Mouse (Mus musculus) myocyte (in vitro differentiated cells): ENCODE results near the gene Qrich2. TPM values are rescaled to one million over a fixed set of nuclear protein-coding genes. Genes with fewer than 3 reads are reported as not detected.

Experiments
- H3K27me3 ChIP-seq: one replicate; pipeline ENCODE4 v1.6.1; 2011; ENCODE audit not compliant: control insufficient read depth, insufficient read depth, insufficient read length
- H3K36me3 ChIP-seq: one replicate; pipeline ENCODE4 v1.6.1; 2011; ENCODE audit not compliant: control insufficient read depth, insufficient read depth
- H3K4me2 ChIP-seq: one replicate; pipeline ENCODE4 v1.6.1; 2011; ENCODE audit warnings: low read depth, control low read depth
- H3K4me3 ChIP-seq: one replicate; pipeline ENCODE4 v1.5.1; 2011; ENCODE audit warnings: mild to moderate bottlenecking, control low read depth, moderate library complexity
- H3K79me2 ChIP-seq: one replicate; pipeline ENCODE4 v1.6.1; 2011; ENCODE audit not compliant: control insufficient read depth, insufficient read depth
- H3ac ChIP-seq: one replicate; pipeline ENCODE4 v1.6.1; 2011; ENCODE audit not compliant: control insufficient read depth, insufficient read length
- CEBPB ChIP-seq: IDR thresholded peaks from 2 replicates; pipeline ENCODE4 v1.6.1; 2011; ENCODE audit warnings: mild to moderate bottlenecking, moderate library complexity; ENCODE audit not compliant: poor library complexity, insufficient read depth, severe bottlenecking
- E2F4 ChIP-seq: IDR thresholded peaks from one replicate; pipeline ENCODE4 v1.6.1; 2011; ENCODE audit warnings: mild to moderate bottlenecking, control low read depth, moderate library complexity; ENCODE audit not compliant: insufficient read depth
- MAX ChIP-seq: IDR thresholded peaks from one replicate; pipeline ENCODE4 v1.6.1; 2011; ENCODE audit warnings: low read depth, mild to moderate bottlenecking, control low read depth
- MYOD1 ChIP-seq, 3 experiments: IDR thresholded peaks; one replicate each; pipeline ENCODE4 v1.6.1; 2011; ENCODE audit warnings: control low read depth in 2 of 3, low read depth in 2 of 3, mild to moderate bottlenecking in 2 of 3, moderate library complexity in 1 of 3; ENCODE audit not compliant: insufficient read length in 2 of 3, control insufficient read depth in 1 of 3
- MYOG ChIP-seq, 3 experiments: IDR thresholded peaks; one replicate each; pipeline ENCODE4 v1.6.1; 2011; ENCODE audit warnings: control low read depth in 2 of 3, low read depth in 2 of 3, mild to moderate bottlenecking in 2 of 3; ENCODE audit not compliant: insufficient read length in 2 of 3, control insufficient read depth in 1 of 3, insufficient read depth in 1 of 3
- POLR2A ChIP-seq: IDR thresholded peaks from one replicate; pipeline ENCODE4 v1.6.1; 2011; ENCODE audit warnings: low read depth, mild to moderate bottlenecking, control low read depth, moderate library complexity; ENCODE audit not compliant: insufficient read length
- POLR2AphosphoS2 ChIP-seq: IDR thresholded peaks from one replicate; pipeline ENCODE4 v1.6.1; 2011; ENCODE audit warnings: low read depth, control low read depth; ENCODE audit not compliant: insufficient read length
- REST ChIP-seq: IDR thresholded peaks from one replicate; pipeline ENCODE4 v1.6.1; 2011; ENCODE audit warnings: mild to moderate bottlenecking, control low read depth, moderate library complexity; ENCODE audit not compliant: insufficient read depth, insufficient read length
- SRF ChIP-seq: IDR thresholded peaks from one replicate; pipeline ENCODE4 v1.6.1; 2011; ENCODE audit warnings: low read depth; ENCODE audit not compliant: control insufficient read depth, insufficient read length
- TCF12 ChIP-seq: IDR thresholded peaks from one replicate; pipeline ENCODE4 v1.6.1; 2011; ENCODE audit warnings: mild to moderate bottlenecking, control low read depth; ENCODE audit not compliant: poor library complexity, insufficient read depth, severe bottlenecking
- TCF3 ChIP-seq: IDR thresholded peaks from one replicate; pipeline ENCODE4 v1.6.1; 2011; ENCODE audit warnings: low read depth, control low read depth; ENCODE audit not compliant: insufficient read length
- USF1 ChIP-seq: IDR thresholded peaks from one replicate; pipeline ENCODE4 v1.6.1; 2011; ENCODE audit warnings: low read depth, mild to moderate bottlenecking, control low read depth, moderate library complexity
- polyA plus RNA-seq: library from polyadenylated mRNA; unstranded; fragments of >200 nt; fragmentation: generic; extraction: Trizol; gene quantifications from one replicate; pipeline ENCODE4 v1.2.1, GENCODE M21; 2012; ENCODE audit warnings: missing spikeins

Qrich2 gene
- polyA plus RNA-seq, 1 experiment = not detected

- Histone ChIP-seq H3K79me2 (no peaks in the 10 kb centered on the region), H3ac (no peak overlapping the region), H3K4me3 (no peak overlapping the region), H3K36me3 (peaks cover 54% of the 10 kb centered on the region), H3K4me2 (no peak overlapping the region), H3K27me3 (no peaks in the 10 kb centered on the region)
- TF ChIP-seq SRF = no peak
- no peak for TF ChIP-seq USF1
- no peak for TF ChIP-seq TCF3
- TF ChIP-seq POLR2A = no peak
- TF ChIP-seq CEBPB = no peak
- TF ChIP-seq MYOD1 (IDR thresholded peaks at IDR 0.05; ENCODE audit: control insufficient read depth in 1 of 3, insufficient read length in 2 of 3, low read depth in 2 of 3) = no peak
- no peak for TF ChIP-seq MAX
- TF ChIP-seq MYOG (IDR thresholded peaks at IDR 0.05; ENCODE audit: control insufficient read depth in 1 of 3, insufficient read depth in 1 of 3, insufficient read length in 2 of 3, low read depth in 2 of 3) = no peak
- no peak for TF ChIP-seq TCF12
- no peak for TF ChIP-seq E2F4
- TF ChIP-seq REST = no peak
- TF ChIP-seq POLR2AphosphoS2 = no peak
Measured at GRCm38 (mm10) chr11:116481776-116482175, 15.7 kb upstream of the Qrich2 start.

- Histone ChIP-seq H3K4me3 (no peak overlapping the region), H3K27me3 (no peaks in the 10 kb centered on the region), H3ac (no peak overlapping the region), H3K4me2 (no peak overlapping the region), H3K79me2 (no peaks in the 10 kb centered on the region), H3K36me3 (peaks cover 56% of the 10 kb centered on the region)
- TF ChIP-seq POLR2AphosphoS2 (no peak), TCF12 (no peak), MYOG (IDR thresholded peaks at IDR 0.05; ENCODE audit: control insufficient read depth in 1 of 3, insufficient read depth in 1 of 3, insufficient read length in 2 of 3, low read depth in 2 of 3) (no peak), SRF (no peak), REST (no peak), TCF3 (no peak), USF1 (no peak), POLR2A (no peak), MAX (no peak), CEBPB (no peak), MYOD1 (IDR thresholded peaks at IDR 0.05; ENCODE audit: control insufficient read depth in 1 of 3, insufficient read length in 2 of 3, low read depth in 2 of 3) (no peak), E2F4 (no peak)
Measured at GRCm38 (mm10) chr11:116480975-116481374, 14.9 kb upstream of the Qrich2 start.

- no peak for TF ChIP-seq USF1
- no peak for TF ChIP-seq CEBPB
- TF ChIP-seq REST = no peak
- no peak for TF ChIP-seq E2F4
- no peak for TF ChIP-seq POLR2AphosphoS2
- TF ChIP-seq TCF12 = no peak
- TF ChIP-seq MYOD1 (IDR thresholded peaks at IDR 0.05; ENCODE audit: control insufficient read depth in 1 of 3, insufficient read length in 2 of 3, low read depth in 2 of 3) = no peak
- TF ChIP-seq MAX = no peak
- no peak overlapping the region for H3K4me3 ChIP-seq
- H3K27me3 ChIP-seq = no peaks in the 10 kb centered on the region
- peaks cover 50% of the 10 kb centered on the region for H3K36me3 ChIP-seq
- no peaks in the 10 kb centered on the region for H3K79me2 ChIP-seq
- no peak overlapping the region for H3ac ChIP-seq
- no peak overlapping the region for H3K4me2 ChIP-seq
Measured at GRCm38 (mm10) chr11:116479832-116480231, 13.8 kb upstream of the Qrich2 start.

GRCm38 (mm10) chr11:116478978-116479377, 12.9 kb upstream of the Qrich2 start:
- H3K36me3 ChIP-seq = peaks cover 53% of the 10 kb centered on the region
- H3K4me2 ChIP-seq = no peak overlapping the region
- H3K27me3 ChIP-seq = no peaks in the 10 kb centered on the region
- no peak overlapping the region for H3ac ChIP-seq
- TF ChIP-seq TCF12 (no peak), POLR2AphosphoS2 (no peak), E2F4 (no peak), REST (no peak), MYOD1 (IDR thresholded peaks at IDR 0.05; ENCODE audit: control insufficient read depth in 1 of 3, insufficient read length in 2 of 3, low read depth in 2 of 3) (no peak), SRF (no peak), CEBPB (no peak), MYOG (IDR thresholded peaks at IDR 0.05; ENCODE audit: control insufficient read depth in 1 of 3, insufficient read depth in 1 of 3, insufficient read length in 2 of 3, low read depth in 2 of 3) (no peak), TCF3 (no peak), USF1 (no peak), MAX (no peak), POLR2A (no peak)
- H3K79me2 ChIP-seq = no peaks in the 10 kb centered on the region
- no peak overlapping the region for H3K4me3 ChIP-seq

- no peak overlapping the region for H3ac ChIP-seq
- no peak overlapping the region for H3K4me2 ChIP-seq
- H3K36me3 ChIP-seq = peaks cover 48% of the 10 kb centered on the region
- no peak overlapping the region for H3K4me3 ChIP-seq
- no peak for TF ChIP-seq POLR2A
- no peak for TF ChIP-seq USF1
- TF ChIP-seq TCF3 = no peak
- no peak for TF ChIP-seq E2F4
- no peak for TF ChIP-seq MYOG (IDR thresholded peaks at IDR 0.05; ENCODE audit: control insufficient read depth in 1 of 3, insufficient read depth in 1 of 3, insufficient read length in 2 of 3, low read depth in 2 of 3)
- no peak for TF ChIP-seq MAX
- TF ChIP-seq REST = no peak
- no peak for TF ChIP-seq CEBPB
- TF ChIP-seq TCF12 = no peak
- no peak for TF ChIP-seq POLR2AphosphoS2
- no peak for TF ChIP-seq SRF
- no peak for TF ChIP-seq MYOD1 (IDR thresholded peaks at IDR 0.05; ENCODE audit: control insufficient read depth in 1 of 3, insufficient read length in 2 of 3, low read depth in 2 of 3)
- no peaks in the 10 kb centered on the region for H3K27me3 ChIP-seq
- H3K79me2 ChIP-seq = no peaks in the 10 kb centered on the region
Measured at GRCm38 (mm10) chr11:116477160-116477759, 11.2 kb upstream of the Qrich2 start.
